Mouse (Mus musculus): ENCODE results near the gene Catsperd. TPM values are rescaled to one million over a fixed set of nuclear protein-coding genes. Genes with fewer than 3 reads are reported as not detected.

Catsperd gene
- polyA plus RNA-seq, 1 experiment from 2014 or later, result 0.78 TPM

DNA sequence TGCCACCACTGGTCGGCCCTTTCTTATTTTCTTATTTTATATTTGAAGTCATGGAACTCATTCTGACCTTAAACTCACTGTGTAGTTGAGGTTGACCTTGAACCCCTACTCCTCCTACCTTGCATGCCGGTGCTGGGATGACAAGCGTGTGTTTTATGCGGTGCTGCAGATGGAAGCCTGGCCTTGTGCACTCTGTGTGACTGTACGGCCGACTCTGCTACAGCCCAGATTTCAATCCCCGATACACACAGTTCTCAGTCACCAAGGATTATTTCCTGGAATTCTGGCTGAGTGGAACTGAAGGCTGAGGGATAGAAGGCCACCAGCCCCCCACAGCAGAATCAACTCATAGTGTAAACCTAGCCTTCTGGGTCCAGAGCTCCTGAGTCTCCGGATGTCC, 41.8 kb downstream of the Catsperd start:
- Histone ChIP-seq H3K4me3 (replicated peaks; ENCODE audit: low read depth, low read length) (no peak overlapping the region), H3K9me3 (replicated peaks; ENCODE audit: low read length) (no peaks in the 10 kb centered on the region), H3K4me1 (replicated peaks; ENCODE audit: insufficient read depth, low read length) (peaks cover 13% of the 10 kb centered on the region), H3K4me2 (ENCODE audit: low read length) (no peak overlapping the region), H3K27me3 (ENCODE audit: insufficient read depth, low read length) (no peaks in the 10 kb centered on the region), H3K36me3 (ENCODE audit: insufficient read depth, low read length) (no peaks in the 10 kb centered on the region), H3K27ac (no peak overlapping the region), H3K9ac (ENCODE audit: low read depth, low read length) (no peak overlapping the region)
- ATAC-seq (replicated peaks; ENCODE audit: low FRiP score, low read depth), result no peak
- no peak for DNase-seq (ENCODE audit: low spot score)
- TF ChIP-seq CTCF (IDR thresholded peaks at IDR 0.05; ENCODE audit: low read depth), result no peak
- WGBS, result 82% methylated on average over 8 of the region's 8 CpGs

DNA sequence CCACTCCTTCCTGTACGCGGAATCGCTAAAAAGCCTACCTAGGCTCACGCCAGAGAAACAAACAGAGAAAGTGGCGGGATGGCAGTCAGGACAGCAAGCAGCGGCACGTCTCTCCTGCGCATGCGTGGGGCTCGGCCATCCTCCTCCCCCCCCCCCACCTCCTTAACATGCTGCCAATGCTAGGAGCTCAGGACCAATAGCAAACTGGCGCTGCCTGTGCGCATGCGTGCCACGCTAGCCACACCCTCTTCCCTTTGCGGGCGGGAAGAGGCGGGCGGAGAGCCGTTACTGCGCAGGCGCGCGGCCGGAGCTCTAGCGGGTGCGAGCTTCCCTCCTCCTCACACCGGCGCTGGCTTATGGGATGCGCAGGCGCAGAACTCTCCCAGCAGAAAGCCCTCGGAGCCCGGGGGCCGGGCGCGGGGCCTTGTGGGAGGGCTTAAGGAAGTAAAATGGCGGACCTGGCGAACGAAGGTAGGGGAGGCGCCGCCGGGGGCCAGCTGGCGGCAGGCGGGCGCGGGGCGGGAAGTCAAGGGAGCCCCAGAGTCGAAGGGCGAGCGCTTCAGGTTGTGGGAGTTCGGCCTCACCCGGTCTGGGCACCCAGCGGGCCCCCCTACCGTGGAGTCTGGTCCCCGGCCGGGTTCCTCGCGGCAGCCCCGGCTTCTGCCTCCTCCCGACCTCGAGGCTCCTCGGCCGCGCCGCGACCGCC, 45.2 kb downstream of the Catsperd start, which contains the start of gene Ranbp3:
Gene Ranbp3 (plus strand): TSS at position 354 of the 706 bp plus-strand sequence.
- DNase-seq (ENCODE audit: low spot score), result peak; percentile 99
- under 1% methylated on average over 55 of the region's 66 CpGs for WGBS
- H3K36me3 ChIP-seq (ENCODE audit: insufficient read depth, low read length), result peaks cover 8% of the 10 kb centered on the region
- peak within 1 kb of the TSS; percentile 86 for H3K4me2 ChIP-seq (ENCODE audit: low read length)
- H3K27ac ChIP-seq, result peak within 1 kb of the TSS; percentile 87
- peak within 1 kb of the TSS; percentile 89 for H3K4me3 ChIP-seq (replicated peaks; ENCODE audit: low read depth, low read length)
- TF ChIP-seq CTCF (IDR thresholded peaks at IDR 0.05; ENCODE audit: low read depth), result no peak
- H3K27me3 ChIP-seq (ENCODE audit: insufficient read depth, low read length), result no peaks in the 10 kb centered on the region
- H3K4me1 ChIP-seq (replicated peaks; ENCODE audit: insufficient read depth, low read length), result peaks cover 13% of the 10 kb centered on the region
- H3K9me3 ChIP-seq (replicated peaks; ENCODE audit: low read length), result no peaks in the 10 kb centered on the region
- peak; percentile 92 for ATAC-seq (replicated peaks; ENCODE audit: low FRiP score, low read depth)
- peak within 1 kb of the TSS; percentile 94 for H3K9ac ChIP-seq (ENCODE audit: low read depth, low read length)

DNA sequence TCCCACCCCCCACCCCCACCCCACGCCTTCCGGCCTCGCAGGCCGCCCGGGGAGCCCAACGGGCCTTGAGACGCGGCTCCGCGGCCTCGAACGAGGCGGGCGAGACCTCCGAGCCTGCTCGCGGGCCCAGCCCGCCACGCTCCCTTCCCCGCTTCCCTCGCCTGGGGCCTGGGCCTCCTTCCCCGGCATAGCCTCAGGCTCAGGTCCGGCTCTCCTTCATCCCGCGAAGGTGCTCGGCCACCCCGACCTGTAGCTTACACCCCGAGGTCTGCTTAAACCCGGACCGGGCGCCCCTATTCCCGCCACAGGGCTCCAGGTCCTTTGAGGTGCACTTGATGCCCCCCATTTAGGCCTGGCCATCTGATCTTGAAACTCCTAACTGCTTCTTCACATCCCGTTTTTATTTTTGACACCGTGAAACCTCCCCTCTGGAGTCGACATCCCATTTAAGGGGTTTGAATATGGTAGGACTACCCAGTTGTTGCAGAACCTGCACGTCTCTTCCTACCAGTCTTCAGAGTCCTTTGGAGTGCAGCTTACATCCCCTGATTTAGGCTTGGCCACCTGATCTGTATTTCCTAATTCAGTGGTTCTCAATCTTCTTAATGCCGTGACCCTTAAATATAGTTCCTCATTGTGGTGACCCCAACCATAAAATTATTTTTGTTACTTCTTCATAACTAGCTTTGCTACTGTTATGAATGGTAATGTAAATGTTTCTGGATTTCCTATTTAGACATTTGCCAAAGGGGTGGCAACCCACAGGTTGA, 45.9 kb downstream of the Catsperd start:
- DNase-seq (ENCODE audit: low spot score) (peak; percentile 21), ATAC-seq (replicated peaks; ENCODE audit: low FRiP score, low read depth) (no peak)
- no peak for TF ChIP-seq CTCF (IDR thresholded peaks at IDR 0.05; ENCODE audit: low read depth)

DNA sequence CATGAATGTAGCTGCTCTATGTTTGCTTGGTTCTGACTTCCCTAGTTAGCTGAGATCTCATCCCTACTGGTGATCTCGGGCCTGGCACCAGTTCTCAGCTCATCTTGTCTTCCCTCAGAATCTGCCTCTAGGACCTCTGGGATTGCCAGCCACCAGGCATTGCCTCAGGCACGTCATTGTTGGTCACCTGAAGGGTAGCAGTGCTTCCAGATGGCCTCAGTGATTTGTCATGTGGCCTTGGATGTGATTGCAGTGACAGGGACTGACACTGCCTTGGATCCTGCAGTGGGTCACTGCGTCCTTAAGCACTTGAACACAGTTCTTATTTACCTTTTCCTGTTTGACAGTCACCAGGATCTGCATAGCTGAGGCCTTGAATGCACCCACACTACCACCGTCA, 53.8 kb downstream of the Catsperd start:
- ATAC-seq (replicated peaks; ENCODE audit: low FRiP score, low read depth) (no peak), DNase-seq (ENCODE audit: low spot score) (no peak)
- no peak for TF ChIP-seq CTCF (IDR thresholded peaks at IDR 0.05; ENCODE audit: low read depth)
- no peak overlapping the region for H3K4me3 ChIP-seq (replicated peaks; ENCODE audit: low read depth, low read length)
- 67% methylated on average over 4 of the region's 4 CpGs for WGBS
- no peaks in the 10 kb centered on the region for H3K4me1 ChIP-seq (replicated peaks; ENCODE audit: insufficient read depth, low read length)
- peaks cover 33% of the 10 kb centered on the region for H3K36me3 ChIP-seq (ENCODE audit: insufficient read depth, low read length)
- no peak overlapping the region for H3K4me2 ChIP-seq (ENCODE audit: low read length)
- H3K9me3 ChIP-seq (replicated peaks; ENCODE audit: low read length), result no peaks in the 10 kb centered on the region
- no peaks in the 10 kb centered on the region for H3K27me3 ChIP-seq (ENCODE audit: insufficient read depth, low read length)
- H3K27ac ChIP-seq, result no peak overlapping the region
- H3K9ac ChIP-seq (ENCODE audit: low read depth, low read length), result no peak overlapping the region

More for the DNA sequence above, 45.9 kb downstream of the Catsperd start:
- Histone ChIP-seq H3K4me2 (ENCODE audit: low read length) (peak overlapping the region; percentile 86), H3K4me1 (replicated peaks; ENCODE audit: insufficient read depth, low read length) (peaks cover 8% of the 10 kb centered on the region; the same call in 1 of the 2 replicates), H3K4me3 (replicated peaks; ENCODE audit: low read depth, low read length) (peak overlapping the region; percentile 89), H3K9ac (ENCODE audit: low read depth, low read length) (peak overlapping the region; percentile 94), H3K9me3 (replicated peaks; ENCODE audit: low read length) (no peaks in the 10 kb centered on the region), H3K36me3 (ENCODE audit: insufficient read depth, low read length) (peaks cover 8% of the 10 kb centered on the region), H3K27ac (peak overlapping the region; percentile 87), H3K27me3 (ENCODE audit: insufficient read depth, low read length) (no peaks in the 10 kb centered on the region)
- WGBS, result 2% methylated on average over 36 of the region's 37 CpGs

DNA sequence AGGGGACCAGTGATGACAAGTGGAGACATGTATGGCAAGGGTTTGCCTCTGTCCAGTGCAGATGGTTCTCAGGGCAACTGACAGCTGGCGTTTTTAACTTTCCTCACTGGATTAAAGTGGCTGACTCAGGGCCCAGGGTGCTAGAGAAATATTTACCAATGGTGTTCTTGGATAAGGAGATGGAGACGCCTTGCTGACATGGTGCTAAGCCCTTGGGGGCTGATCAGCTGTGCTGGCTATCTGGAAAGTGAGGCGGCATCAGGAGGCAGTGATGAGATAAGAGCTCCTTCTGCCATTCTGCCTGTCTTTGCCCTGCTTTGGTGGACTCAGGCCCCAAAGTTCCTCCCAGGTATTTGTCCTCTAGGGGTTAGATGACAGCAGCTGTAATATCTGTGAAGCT, 54.9 kb downstream of the Catsperd start:
- no peak for DNase-seq (ENCODE audit: low spot score)
- no peak for TF ChIP-seq CTCF (IDR thresholded peaks at IDR 0.05; ENCODE audit: low read depth)
- Histone ChIP-seq H3K36me3 (ENCODE audit: insufficient read depth, low read length) (peaks cover 31% of the 10 kb centered on the region), H3K9me3 (replicated peaks; ENCODE audit: low read length) (no peaks in the 10 kb centered on the region), H3K27me3 (ENCODE audit: insufficient read depth, low read length) (no peaks in the 10 kb centered on the region), H3K4me1 (replicated peaks; ENCODE audit: insufficient read depth, low read length) (no peaks in the 10 kb centered on the region), H3K4me3 (replicated peaks; ENCODE audit: low read depth, low read length) (no peak overlapping the region), H3K27ac (0 out of 2 replicates have a peak overlapping the region, but pooled peaks have one; percentile 16), H3K4me2 (ENCODE audit: low read length) (no peak overlapping the region), H3K9ac (ENCODE audit: low read depth, low read length) (no peak overlapping the region)
- WGBS, result 74% methylated on average over 3 of the region's 3 CpGs
- no peak for ATAC-seq (replicated peaks; ENCODE audit: low FRiP score, low read depth)

DNA sequence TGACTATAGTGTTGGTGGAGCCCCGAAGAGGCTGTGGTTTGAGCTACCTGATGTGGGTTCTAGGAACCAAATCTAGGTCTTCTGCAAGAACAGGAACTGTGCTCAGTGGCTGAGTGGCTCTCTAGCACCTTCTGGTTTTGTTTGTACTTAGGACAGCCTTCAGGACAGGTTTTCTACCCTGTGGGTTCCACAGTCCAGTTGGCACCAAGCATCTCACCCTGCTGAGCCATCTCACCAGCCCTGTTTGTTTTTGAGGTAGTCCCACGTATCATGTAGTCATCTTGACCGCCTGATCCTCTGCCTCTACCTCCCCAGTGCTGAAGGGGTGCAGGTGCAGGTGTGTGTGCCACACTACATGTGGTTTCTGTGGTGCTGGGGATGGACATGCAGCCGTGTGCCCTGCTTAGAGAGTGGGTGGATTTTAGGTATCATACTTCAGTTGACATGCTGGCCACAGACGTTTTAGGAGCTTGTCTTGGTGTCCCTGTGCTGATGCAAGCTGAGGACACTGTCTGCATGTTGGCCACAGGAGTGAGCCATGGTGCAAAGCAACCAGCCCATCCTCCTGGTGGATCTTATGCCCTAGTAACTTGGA, 55.7 kb downstream of the Catsperd start:
- no peak for ATAC-seq (replicated peaks; ENCODE audit: low FRiP score, low read depth)
- Histone ChIP-seq H3K9ac (ENCODE audit: low read depth, low read length) (no peak overlapping the region), H3K27ac (no peak overlapping the region), H3K4me1 (replicated peaks; ENCODE audit: insufficient read depth, low read length) (no peaks in the 10 kb centered on the region), H3K4me3 (replicated peaks; ENCODE audit: low read depth, low read length) (no peak overlapping the region), H3K36me3 (ENCODE audit: insufficient read depth, low read length) (peaks cover 37% of the 10 kb centered on the region), H3K4me2 (ENCODE audit: low read length) (no peak overlapping the region), H3K27me3 (ENCODE audit: insufficient read depth, low read length) (no peaks in the 10 kb centered on the region), H3K9me3 (replicated peaks; ENCODE audit: low read length) (no peaks in the 10 kb centered on the region)
- DNase-seq (ENCODE audit: low spot score), result no peak
- 75% methylated on average over 5 of the region's 5 CpGs for WGBS
- TF ChIP-seq CTCF (IDR thresholded peaks at IDR 0.05; ENCODE audit: low read depth), result no peak
